In genomic region chr14:55490361-55491201, GRCm38 (mm10) we compare ENCODE assay signal across 8 mouse cellular contexts. TPM values are rescaled to one million over a fixed set of nuclear protein-coding genes. Genes with fewer than 3 reads are reported as not detected.
DNase-seq lines count a peak whose midpoint lies in the region; ATAC-seq and TF ChIP-seq lines count a peak whose summit lies in the region.

Gene Carmil3 (plus strand): TSS chr14:55490651.

- peak; percentile 83 for ATAC-seq in heart, embryonic 15.5 days (replicated peaks; ENCODE audit: insufficient number of reproducible peaks, insufficient read depth, low FRiP score, low read depth)
- ATAC-seq in liver, embryonic 13.5 days (ENCODE audit: low read depth): peak; percentile 67
- peak; percentile 58; the same call in 1 of the 2 replicates for ATAC-seq in stomach, postnatal 0 days (ENCODE audit: low FRiP score, low TSS enrichment)

- H3K4me1 ChIP-seq in bone marrow macrophage, adult 2 months (ENCODE audit: control insufficient read depth, insufficient read depth, low read length): no peaks in the 10 kb centered on the region; the same call in 1 of the 2 replicates
- H3K4me1 ChIP-seq in forebrain, embryonic 10.5 days: peaks cover 30% of the 10 kb centered on the region
- H3K4me1 ChIP-seq in heart, embryonic 15.5 days (replicated peaks): peaks cover 18% of the 10 kb centered on the region
- peaks cover 34% of the 10 kb centered on the region for H3K4me1 ChIP-seq in liver, embryonic 13.5 days (replicated peaks)
- H3K4me1 ChIP-seq in stomach, postnatal 0 days (replicated peaks; ENCODE audit: control insufficient read depth, insufficient read depth): peaks cover 6% of the 10 kb centered on the region

- no peak for TF ChIP-seq EP300 in stomach, postnatal 0 days (optimal IDR thresholded peaks at IDR 0.05)

- H3K9me3 ChIP-seq in forebrain, embryonic 10.5 days: no peaks in the 10 kb centered on the region
- H3K9me3 ChIP-seq in heart, embryonic 15.5 days (replicated peaks): no peaks in the 10 kb centered on the region
- no peaks in the 10 kb centered on the region for H3K9me3 ChIP-seq in liver, embryonic 13.5 days (replicated peaks)
- H3K9me3 ChIP-seq in stomach, postnatal 0 days (ENCODE audit: control insufficient read depth, low read length): no peaks in the 10 kb centered on the region

- H3K36me3 ChIP-seq in forebrain, embryonic 10.5 days (replicated peaks): peaks cover 48% of the 10 kb centered on the region
- no peaks in the 10 kb centered on the region; the same call in 1 of the 2 replicates for H3K36me3 ChIP-seq in heart, embryonic 15.5 days
- H3K36me3 ChIP-seq in liver, embryonic 13.5 days: peaks cover 27% of the 10 kb centered on the region
- H3K36me3 ChIP-seq in stomach, postnatal 0 days (ENCODE audit: control insufficient read depth, insufficient read depth, low read length): peaks cover 3% of the 10 kb centered on the region; the same call in 1 of the 2 replicates

- TF ChIP-seq POLR2A in bone marrow macrophage, adult 2 months (IDR thresholded peaks at IDR 0.05; ENCODE audit: borderline replicate concordance, low read depth, low read length): no peak

- H3K9ac ChIP-seq in heart, embryonic 15.5 days: peak within 1 kb of the TSS; percentile 68
- peak within 1 kb of the TSS; percentile 76 for H3K9ac ChIP-seq in liver, embryonic 13.5 days
- H3K9ac ChIP-seq in stomach, postnatal 0 days (ENCODE audit: low read length): peak within 1 kb of the TSS; percentile 57

- H3K27ac ChIP-seq in bone marrow macrophage, adult 2 months (ENCODE audit: insufficient read depth, low read depth, low read length): no peak within 1 kb of the TSS
- H3K27ac ChIP-seq in forebrain, embryonic 10.5 days: peak within 1 kb of the TSS; percentile 92
- peak within 1 kb of the TSS; percentile 57 for H3K27ac ChIP-seq in heart, embryonic 15.5 days
- peak within 1 kb of the TSS; percentile 68 for H3K27ac ChIP-seq in liver, embryonic 13.5 days
- H3K27ac ChIP-seq in stomach, postnatal 0 days (replicated peaks): peak within 1 kb of the TSS; percentile 20; the same call in 1 of the 2 replicates

- peak; percentile 75 for DNase-seq in CD4-positive, CD25-positive, alpha-beta regulatory T cell, adult 2 months (ENCODE audit: low read depth, low spot score)
- DNase-seq in forebrain, embryonic 10.5 days (ENCODE audit: extremely low spot score, low spot score): peak; percentile 76
- peak; percentile 81 for DNase-seq in kidney, postnatal 14 days
- DNase-seq in liver, embryonic 13.5 days: peak; percentile 53
- peak; percentile 79 for DNase-seq in neural tube, embryonic 10.5 days (ENCODE audit: extremely low spot score, low spot score)
- DNase-seq in stomach, postnatal 0 days (ENCODE audit: low spot score): peak; percentile 61

- H3K4me2 ChIP-seq in heart, embryonic 15.5 days: peak within 1 kb of the TSS; percentile 100
- peak within 1 kb of the TSS; percentile 99 for H3K4me2 ChIP-seq in liver, embryonic 13.5 days
- H3K4me2 ChIP-seq in stomach, postnatal 0 days (replicated peaks; ENCODE audit: low read depth): peak within 1 kb of the TSS; percentile 98

- H3K4me3 ChIP-seq in bone marrow macrophage, adult 2 months (ENCODE audit: insufficient read depth, low read length): peak within 1 kb of the TSS; percentile 52
- H3K4me3 ChIP-seq in forebrain, embryonic 10.5 days: peak within 1 kb of the TSS; percentile 88
- peak within 1 kb of the TSS; percentile 79 for H3K4me3 ChIP-seq in heart, embryonic 15.5 days
- H3K4me3 ChIP-seq in liver, embryonic 13.5 days (replicated peaks): peak within 1 kb of the TSS; percentile 75
- peak within 1 kb of the TSS; percentile 59 for H3K4me3 ChIP-seq in stomach, postnatal 0 days (ENCODE audit: low read depth, low read length)

- no peak for TF ChIP-seq CTCF in bone marrow macrophage, adult 2 months (IDR thresholded peaks at IDR 0.05; ENCODE audit: low read depth, low read length)
- no peak for TF ChIP-seq CTCF in stomach, postnatal 0 days (IDR thresholded peaks at IDR 0.05; ENCODE audit: low read depth)

- WGBS in forebrain, embryonic 10.5 days: under 1% methylated on average over 67 of the region's 68 CpGs
- WGBS in heart, embryonic 15.5 days: 1% methylated on average over 51 of the region's 68 CpGs
- WGBS in liver, embryonic 13.5 days (ENCODE audit: insufficient replicate concordance): 1% methylated on average over 66 of the region's 68 CpGs
- WGBS in stomach, postnatal 0 days: 1% methylated on average over 54 of the region's 68 CpGs

- peaks cover 11% of the 10 kb centered on the region; the same call in 1 of the 2 replicates for H3K27me3 ChIP-seq in forebrain, embryonic 10.5 days (ENCODE audit: poor library complexity, severe bottlenecking)
- H3K27me3 ChIP-seq in heart, embryonic 15.5 days: peaks cover 3% of the 10 kb centered on the region
- peaks cover 3% of the 10 kb centered on the region; the same call in 1 of the 2 replicates for H3K27me3 ChIP-seq in liver, embryonic 13.5 days
- H3K27me3 ChIP-seq in stomach, postnatal 0 days (ENCODE audit: control insufficient read depth, insufficient read depth, low read length): no peaks in the 10 kb centered on the region

RNA-seq across cellular contexts. Expression of gene Carmil3, which starts in this region (rescaled TPM):
- 0.43 TPM in 1 of 2 replicates, not detected in the other for polyA plus RNA-seq in bone marrow macrophage, adult 2 months (2012; ENCODE audit: insufficient read depth, insufficient read length, missing spikeins)
- polyA plus RNA-seq in forebrain, embryonic 10.5 days (2016; fragmentation: Nextera tagmentation; extraction: Ambion mirVana): 5.1 TPM in 2 replicates
- polyA plus RNA-seq in heart, embryonic 15.5 days (2015; fragmentation: Nextera tagmentation; extraction: Ambion mirVana): 1.1 and 1.8 TPM in 2 replicates
- 0.55 and 0.58 TPM in 2 replicates for polyA plus RNA-seq in liver, embryonic 13.5 days (2015; fragmentation: Nextera tagmentation; extraction: Ambion mirVana)
- polyA plus RNA-seq in stomach, postnatal 0 days (2015; fragmentation: Nextera tagmentation; extraction: Ambion mirVana): 0.46 and 0.81 TPM in 2 replicates

Comparison
In these comparisons a context has a peak if more than half of its experiments do, and no peak if none do; other contexts are left out.
1. Peak in DNase-seq, ATAC-seq, H3K4me3 ChIP-seq, H3K27ac ChIP-seq, H3K9ac ChIP-seq and H3K4me2 ChIP-seq in liver, embryonic 13.5 days; RNA of the gene not detected or under 1 TPM.
2. Peak in DNase-seq, ATAC-seq, H3K4me3 ChIP-seq, H3K27ac ChIP-seq, H3K9ac ChIP-seq and H3K4me2 ChIP-seq in stomach, postnatal 0 days; RNA of the gene not detected or under 1 TPM.